Mouse (Mus musculus) stomach, embryonic 15.5 days (tissue): ENCODE data around the gene Parp16. TPM values are rescaled to one million over a fixed set of nuclear protein-coding genes. Genes with fewer than 3 reads are reported as not detected.
"Not testable (repeated sequence)": the region's sequence is repeated elsewhere in the genome, so short reads cannot be mapped to it uniquely, and the experiment has no call there.

ENCODE experiments used
- ATAC-seq: fragments of 200-750 bp; cut with Nextera tagmentation; 2 replicates; pipeline ENCODE4 v1.8.0; 2017; ENCODE audit warnings: low read depth, moderate number of reproducible peaks, moderate TSS enrichment; ENCODE audit not compliant: insufficient read depth, low FRiP score
- H3K27ac ChIP-seq: fragments of 300-500 bp; sonication (generic); 2 replicates; pipeline ENCODE4 v1.5.1; 2015; ENCODE audit warnings: mild to moderate bottlenecking, inconsistent platforms
- H3K27me3 ChIP-seq: fragments of 300-500 bp; sonication (generic); replicated peaks from 2 replicates; pipeline ENCODE4 v1.6.1; 2015; ENCODE audit warnings: inconsistent platforms
- H3K36me3 ChIP-seq: fragments of 300-500 bp; sonication (generic); 2 replicates; pipeline ENCODE4 v1.6.1; 2015; ENCODE audit warnings: inconsistent platforms
- H3K4me1 ChIP-seq: fragments of 300-500 bp; sonication (generic); 2 replicates; pipeline ENCODE4 v1.6.1; 2015; ENCODE audit warnings: inconsistent platforms
- H3K4me2 ChIP-seq: fragments of 300-500 bp; sonication (generic); 2 replicates; pipeline ENCODE4 v1.6.1; 2015; ENCODE audit warnings: mild to moderate bottlenecking, inconsistent platforms
- H3K4me3 ChIP-seq: fragments of 300-500 bp; sonication (generic); replicated peaks from 2 replicates; pipeline ENCODE4 v1.5.1; 2015; ENCODE audit warnings: inconsistent platforms
- H3K9ac ChIP-seq: fragments of 300-500 bp; sonication (generic); 2 replicates; pipeline ENCODE4 v1.6.1; 2015; ENCODE audit warnings: inconsistent platforms
- H3K9me3 ChIP-seq: fragments of 300-500 bp; sonication (generic); 2 replicates; pipeline ENCODE4 v1.6.1; 2016; ENCODE audit warnings: inconsistent platforms
- WGBS: fragments of 180-500 bp; shearing (Covaris S2); methylation state at CpG from one replicate; pipeline ENCODE4 v1.1.7; 2015; 5-methylcytosine and 5-hydroxymethylcytosine counted together
- polyA plus RNA-seq: library from polyadenylated mRNA; unstranded; fragments of >200 nt; fragmentation: Nextera tagmentation; extraction: Ambion mirVana; gene quantifications from 2 replicates; pipeline ENCODE4 v1.2.1, GENCODE M21; 2015

Gene Parp16
- polyA plus RNA-seq, 1 experiment from 2014 or later: 9.1 TPM

GRCm38 (mm10) chr9:65288252-65288651 is 93.1 kb downstream of the Parp16 start:
- H3K36me3 ChIP-seq, H3K4me1 ChIP-seq, H3K9ac ChIP-seq, ATAC-seq, H3K4me2 ChIP-seq, H3K27me3 ChIP-seq, H3K4me3 ChIP-seq, H3K27ac ChIP-seq, H3K9me3 ChIP-seq: not testable (repeated sequence)
- 78% methylated on average over 5 of the region's 5 CpGs for WGBS

Other genes with a start within 250 kb of the Parp16 start
- gene Slc24a1, start 243.7 kb upstream of the Parp16 start, polyA plus RNA-seq: 0.03 and 0.08 TPM in 2 replicates
- gene Ints14, start 234.4 kb upstream of the Parp16 start, polyA plus RNA-seq: 41.5 and 50.0 TPM in 2 replicates
- 88.5 and 91.6 TPM in 2 replicates for gene Hacd3, start 173.7 kb upstream of the Parp16 start, polyA plus RNA-seq
- 32.5 and 39.4 TPM in 2 replicates for gene Dpp8, start 162.9 kb upstream of the Parp16 start, polyA plus RNA-seq
- gene Igdcc4, start 93.9 kb upstream of the Parp16 start, polyA plus RNA-seq: 27.3 and 30.6 TPM in 2 replicates
- gene Igdcc3, start 54.2 kb upstream of the Parp16 start, polyA plus RNA-seq: 1.5 TPM in 2 replicates
- 0.82 and 0.95 TPM in 2 replicates for gene Cilp, start 69.8 kb downstream of the Parp16 start, polyA plus RNA-seq
- 47.8 and 50.4 TPM in 2 replicates for gene Clpx, start 98.9 kb downstream of the Parp16 start, polyA plus RNA-seq
- 8.4 and 8.6 TPM in 2 replicates for gene Pdcd7, start 150.8 kb downstream of the Parp16 start, polyA plus RNA-seq
- 0.31 TPM in 1 of 2 replicates, not detected in the other for gene Ubap1l, start 165.7 kb downstream of the Parp16 start, polyA plus RNA-seq
- gene Kbtbd13, start 196.3 kb downstream of the Parp16 start, polyA plus RNA-seq: 1.0 and 1.1 TPM in 2 replicates
- 6.2 and 6.5 TPM in 2 replicates for gene Rasl12, start 203.2 kb downstream of the Parp16 start, polyA plus RNA-seq
- gene Slc51b, start 227.6 kb downstream of the Parp16 start, polyA plus RNA-seq: 1.1 and 1.6 TPM in 2 replicates
- 18.2 and 19.9 TPM in 2 replicates for gene Mtfmt, start 240.4 kb downstream of the Parp16 start, polyA plus RNA-seq